Mouse (Mus musculus) lung, postnatal 14 days (tissue): ENCODE measurements around the gene Fgfbp1.

Experiments
- DNase-seq: peaks from one replicate; pipeline ENCODE4 v3.0.0; 2021

Fgfbp1 gene

GRCm38 (mm10) chr5:43981620-43982019, at the start of gene Fgfbp1:
Fgfbp1 (minus strand) TSS chr5:43981779.
- peak; percentile 58 for DNase-seq

GRCm38 (mm10) chr5:43998295-43998989, 16.9 kb upstream of the Fgfbp1 start:
- DNase-seq, result no peak

DNA sequence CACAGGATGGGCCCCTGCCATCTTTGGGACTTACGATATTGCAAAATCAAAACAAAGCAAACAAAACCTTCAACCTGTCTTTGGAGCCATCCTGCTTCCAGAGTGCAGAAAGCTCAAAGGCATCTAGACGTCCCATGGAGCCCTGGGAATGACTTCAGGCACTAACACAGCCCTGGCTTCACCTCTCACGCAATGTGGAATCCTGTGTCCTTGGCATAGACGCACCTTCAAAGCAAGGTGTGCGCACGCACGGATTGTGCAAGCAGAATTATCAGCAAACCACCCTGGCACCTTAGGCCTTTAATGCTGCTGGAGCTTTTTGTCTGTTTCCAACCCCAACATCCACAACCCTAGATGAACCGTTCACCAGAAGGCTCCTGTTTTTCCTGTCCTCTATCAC, 16.0 kb upstream of the Fgfbp1 start:
- no peak for DNase-seq

DNA sequence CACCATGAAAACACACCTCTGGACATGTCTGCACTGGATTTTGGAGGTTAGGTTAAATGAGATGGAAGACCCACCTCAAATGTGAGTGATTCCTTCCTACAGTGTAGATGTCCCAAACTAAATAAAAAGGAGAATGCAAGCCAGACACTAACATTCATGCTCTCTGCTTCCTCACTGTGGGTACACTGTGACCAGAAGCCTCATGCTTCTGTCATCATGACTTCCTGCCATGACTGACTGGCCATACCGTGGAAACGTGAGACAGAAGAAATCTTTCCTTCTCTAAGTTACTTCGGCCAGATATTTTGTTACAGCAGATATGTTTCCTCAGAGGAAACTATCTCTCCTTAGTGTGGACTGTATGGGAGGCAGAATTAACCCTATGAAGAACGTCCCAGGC, 14.6 kb upstream of the Fgfbp1 start:
- no peak for DNase-seq

- DNase-seq, result no peak
These were observed 13.4 kb upstream of the Fgfbp1 start for GRCm38 (mm10) chr5:43994981-43995380.

DNA sequence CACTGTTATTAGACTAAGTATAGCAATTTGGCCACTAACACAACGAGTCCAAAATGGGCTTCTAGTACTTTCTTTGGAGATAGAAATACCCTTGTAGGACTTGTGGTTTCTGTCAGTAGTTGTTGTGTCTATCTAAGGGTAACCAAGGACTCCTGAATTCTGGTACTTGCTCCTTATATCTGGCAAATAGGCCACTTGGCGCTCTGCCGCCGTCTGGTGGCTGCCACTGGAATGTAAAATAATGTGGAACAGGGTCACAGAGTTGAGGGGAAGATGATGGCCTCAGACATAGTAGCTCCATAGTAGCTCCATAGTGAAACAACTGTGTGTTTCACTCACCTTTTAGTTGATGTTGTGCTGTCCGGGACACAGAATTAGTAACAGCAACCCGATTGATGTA, 8.7 kb upstream of the Fgfbp1 start:
- peak; percentile 77 for DNase-seq

- DNase-seq, result no peak
These were observed 7.4 kb upstream of the Fgfbp1 start for GRCm38 (mm10) chr5:43989017-43989416.

GRCm38 (mm10) chr5:43986212-43986611, 4.6 kb upstream of the Fgfbp1 start:
- DNase-seq, result no peak

GRCm38 (mm10) chr5:43982896-43983295, 1.3 kb upstream of the Fgfbp1 start:
- DNase-seq, result no peak

GRCm38 (mm10) chr5:43980397-43980796, 1.2 kb downstream of the Fgfbp1 start:
- no peak for DNase-seq

DNA sequence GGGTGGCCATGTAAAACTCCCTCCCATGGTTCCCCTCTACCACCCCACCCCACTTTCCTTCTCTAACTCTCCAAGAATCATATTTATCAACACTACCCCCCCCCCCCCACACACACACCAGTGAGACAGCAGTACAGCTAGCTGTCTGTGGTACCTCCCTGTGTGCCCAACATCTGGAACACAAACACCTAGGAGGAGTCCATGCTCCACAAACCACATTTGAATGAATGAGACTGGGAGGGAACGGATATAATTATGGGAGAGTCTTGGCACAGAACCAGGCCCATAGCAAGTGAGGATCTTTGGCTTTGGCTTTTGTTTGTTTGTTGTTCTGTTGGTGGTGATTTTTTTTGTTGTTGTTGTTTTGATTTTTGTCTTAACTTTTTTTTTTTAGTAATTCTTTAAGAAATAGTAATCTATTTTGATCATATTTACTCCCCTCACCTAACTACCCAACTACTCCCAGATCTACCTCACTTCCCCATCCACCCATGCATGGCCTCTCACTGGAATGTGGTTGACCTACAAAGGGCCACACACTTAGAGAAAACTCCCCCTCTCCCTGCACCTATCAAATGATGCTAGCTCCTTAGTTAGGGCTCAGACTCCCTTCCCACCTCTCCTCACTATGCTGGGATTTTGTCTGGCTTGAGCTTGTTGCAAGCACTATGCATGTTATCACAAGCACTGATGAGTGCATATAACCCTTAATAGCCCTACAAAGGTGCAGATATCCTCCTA, 4.6 kb downstream of the Fgfbp1 start:
- DNase-seq, result no peak

GRCm38 (mm10) chr5:43974166-43974565, 7.4 kb downstream of the Fgfbp1 start:
- DNase-seq, result no peak

GRCm38 (mm10) chr5:43971156-43971555, 10.4 kb downstream of the Fgfbp1 start:
- DNase-seq, result no peak

DNA sequence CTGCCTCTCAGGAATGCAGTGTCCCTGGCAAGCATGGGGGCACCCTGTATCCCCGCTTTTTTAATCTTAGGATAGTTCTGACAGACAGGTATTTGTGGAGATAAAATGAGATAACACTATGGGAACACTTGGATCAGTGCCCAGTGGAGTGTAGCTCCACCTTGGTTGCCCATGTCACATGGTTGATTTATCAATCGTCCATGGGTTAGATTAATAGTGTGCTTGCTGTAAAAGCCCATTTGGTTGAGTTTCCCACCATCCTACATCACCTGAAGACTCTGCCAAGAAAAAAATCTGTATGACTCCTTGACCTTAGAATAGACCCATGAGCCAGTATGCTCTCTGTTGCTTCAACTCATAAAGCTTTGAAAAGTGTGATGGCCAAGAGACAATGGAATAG, 11.0 kb downstream of the Fgfbp1 start:
- no peak for DNase-seq

- DNase-seq, result no peak
These were observed 12.9 kb downstream of the Fgfbp1 start for GRCm38 (mm10) chr5:43968634-43969033.

- DNase-seq, result no peak
These were observed 20.5 kb downstream of the Fgfbp1 start for GRCm38 (mm10) chr5:43961056-43961455.

DNA sequence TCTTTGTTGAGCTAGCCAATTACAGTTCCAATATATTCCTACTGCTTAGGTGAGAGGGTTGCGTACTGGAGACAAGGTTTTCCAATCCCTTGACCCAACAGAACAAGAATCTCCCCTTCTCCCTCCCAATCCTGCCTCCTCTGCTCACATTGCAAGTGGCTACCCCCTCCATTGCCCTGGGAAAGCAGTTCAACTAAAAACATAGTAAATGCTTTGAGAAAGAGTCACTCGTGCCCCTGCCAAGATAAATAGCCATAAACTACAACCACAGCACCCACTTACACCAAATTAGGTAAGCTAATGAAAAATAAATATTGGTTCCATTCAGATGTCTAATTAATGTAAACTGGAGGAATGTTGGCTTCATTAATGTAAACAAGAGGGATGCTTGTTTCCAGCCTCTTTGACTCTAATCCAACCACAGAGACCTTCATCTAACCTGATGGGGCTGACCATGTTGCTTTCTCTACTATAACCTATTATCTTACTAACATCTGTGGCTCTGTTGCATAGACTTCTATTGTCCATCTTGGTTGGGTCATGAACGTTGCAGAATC, 21.6 kb downstream of the Fgfbp1 start:
- no peak for DNase-seq

DNA sequence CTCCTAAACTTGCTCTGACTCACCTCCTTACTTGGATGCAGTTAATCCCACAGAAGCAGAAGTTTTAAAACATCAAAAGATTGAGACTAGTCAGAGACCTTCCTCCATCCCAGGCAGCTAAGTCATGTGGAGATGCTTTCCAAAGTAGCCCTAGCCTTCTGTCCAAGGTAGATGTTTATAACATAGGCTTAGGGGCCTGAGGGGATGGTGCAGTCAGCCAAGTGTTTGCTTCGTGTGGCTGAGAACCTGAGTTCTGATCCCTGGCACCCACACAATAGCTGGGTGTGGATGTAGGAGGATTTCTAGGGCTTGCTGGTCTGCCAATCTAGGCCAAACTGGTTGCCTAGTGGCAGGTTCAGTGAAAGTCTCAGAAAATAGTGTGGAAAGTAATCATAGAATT, 28.3 kb downstream of the Fgfbp1 start:
- no peak for DNase-seq

GRCm38 (mm10) chr5:43948748-43949275, 32.8 kb downstream of the Fgfbp1 start:
- DNase-seq, result peak; percentile 25

GRCm38 (mm10) chr5:43948111-43948743, 33.4 kb downstream of the Fgfbp1 start:
- peak; percentile 77 for DNase-seq

- no peak for DNase-seq
These were observed 34.1 kb downstream of the Fgfbp1 start for GRCm38 (mm10) chr5:43947330-43947977.

DNA sequence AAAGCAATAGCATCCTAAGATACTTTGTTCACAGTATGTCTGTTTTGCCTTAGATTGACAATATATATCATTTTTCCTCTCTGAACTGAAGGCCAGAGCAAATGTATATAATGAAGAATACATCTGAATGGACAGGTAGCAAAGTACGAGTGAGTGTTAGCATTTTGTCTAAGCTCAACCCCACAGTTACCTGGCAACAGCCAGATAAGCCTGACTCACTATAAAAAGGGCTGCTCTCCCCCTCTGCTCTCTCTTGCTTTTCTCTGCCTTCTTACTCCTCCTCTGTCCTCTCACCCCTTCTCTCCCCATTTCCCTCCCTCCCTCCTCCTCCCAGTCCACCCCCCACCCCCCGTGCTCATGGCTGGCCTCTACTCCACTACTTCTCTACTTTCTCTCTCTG, 48.3 kb downstream of the Fgfbp1 start:
- DNase-seq, result no peak
